Mouse (Mus musculus) midbrain, embryonic 13.5 days (tissue): Measurements from ENCODE around the gene Abhd18. TPM values are rescaled to one million over a fixed set of nuclear protein-coding genes. Genes with fewer than 3 reads are reported as not detected.
"Not testable (repeated sequence)": the region's sequence is repeated elsewhere in the genome, so short reads cannot be mapped to it uniquely, and the experiment has no call there.

Experiments used
- ATAC-seq: fragments of 200-750 bp; cut with Nextera tagmentation; 2 replicates; pipeline ENCODE4 v1.8.0; 2017; ENCODE audit warnings: mild to moderate bottlenecking, moderate TSS enrichment, moderate library complexity
- H3K27ac ChIP-seq: fragments of 300-500 bp; sonication (generic); 2 replicates; pipeline ENCODE4 v1.5.1; 2015; ENCODE audit warnings: inconsistent platforms, mild to moderate bottlenecking, moderate library complexity
- H3K27me3 ChIP-seq: fragments of 300-500 bp; sonication (generic); 2 replicates; pipeline ENCODE4 v1.6.1; 2015; ENCODE audit warnings: mild to moderate bottlenecking, inconsistent platforms
- H3K36me3 ChIP-seq: fragments of 300-500 bp; sonication (generic); 2 replicates; pipeline ENCODE4 v1.6.1; 2015; ENCODE audit warnings: mild to moderate bottlenecking, inconsistent platforms
- H3K4me1 ChIP-seq: fragments of 300-500 bp; sonication (generic); replicated peaks from 2 replicates; pipeline ENCODE4 v1.6.1; 2015; ENCODE audit warnings: inconsistent platforms
- H3K4me2 ChIP-seq: fragments of 300-500 bp; sonication (generic); replicated peaks from 2 replicates; pipeline ENCODE4 v1.6.1; 2015; ENCODE audit warnings: moderate library complexity, mild to moderate bottlenecking, inconsistent platforms
- H3K4me3 ChIP-seq: fragments of 300-500 bp; sonication (generic); replicated peaks from 2 replicates; pipeline ENCODE4 v1.5.1; 2015; ENCODE audit warnings: mild to moderate bottlenecking, inconsistent platforms
- H3K9ac ChIP-seq: fragments of 300-500 bp; sonication (generic); replicated peaks from 2 replicates; pipeline ENCODE4 v1.6.1; 2015; ENCODE audit warnings: mild to moderate bottlenecking, inconsistent platforms
- H3K9me3 ChIP-seq: fragments of 300-500 bp; sonication (generic); 2 replicates; pipeline ENCODE4 v1.6.1; 2016; ENCODE audit warnings: mild to moderate bottlenecking, inconsistent platforms
- WGBS: fragments of 180-500 bp; shearing (Covaris S2); methylation state at CpG from one replicate; pipeline ENCODE4 v1.1.7; 2015; 5-methylcytosine and 5-hydroxymethylcytosine counted together
- polyA plus RNA-seq: library from polyadenylated mRNA; unstranded; fragments of >200 nt; fragmentation: Nextera tagmentation; extraction: Ambion mirVana; gene quantifications from 2 replicates; pipeline ENCODE4 v1.2.1, GENCODE M21; 2015

The Abhd18 gene
- polyA plus RNA-seq, 1 experiment from 2014 or later: 13.2 TPM

DNA sequence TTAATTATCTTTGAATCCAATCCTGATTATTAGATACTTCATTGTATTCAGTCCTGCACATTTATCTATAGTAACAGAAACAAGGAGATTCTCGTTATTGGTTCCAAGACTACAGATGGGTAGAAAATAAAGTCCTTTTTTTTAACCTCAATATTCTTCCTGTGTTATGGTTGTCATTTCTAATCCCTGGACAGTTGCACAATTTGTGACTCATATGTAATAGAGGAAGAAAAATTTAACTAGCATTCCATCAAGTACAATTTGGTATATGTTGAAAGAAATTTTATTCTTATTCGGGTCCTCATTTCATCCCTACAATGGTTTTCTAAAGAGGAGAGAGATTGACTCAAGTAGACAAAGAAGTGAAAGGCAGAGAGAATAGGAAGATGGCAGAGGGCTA lies 1.2 kb downstream of the Abhd18 start:
- H3K27ac ChIP-seq, H3K9me3 ChIP-seq, H3K4me1 ChIP-seq, H3K27me3 ChIP-seq, H3K4me3 ChIP-seq, H3K9ac ChIP-seq, H3K36me3 ChIP-seq, ATAC-seq: not testable (repeated sequence)
- 90% methylated on average over 2 of the region's 2 CpGs for WGBS
- peak overlapping the region; percentile 61 for H3K4me2 ChIP-seq

DNA sequence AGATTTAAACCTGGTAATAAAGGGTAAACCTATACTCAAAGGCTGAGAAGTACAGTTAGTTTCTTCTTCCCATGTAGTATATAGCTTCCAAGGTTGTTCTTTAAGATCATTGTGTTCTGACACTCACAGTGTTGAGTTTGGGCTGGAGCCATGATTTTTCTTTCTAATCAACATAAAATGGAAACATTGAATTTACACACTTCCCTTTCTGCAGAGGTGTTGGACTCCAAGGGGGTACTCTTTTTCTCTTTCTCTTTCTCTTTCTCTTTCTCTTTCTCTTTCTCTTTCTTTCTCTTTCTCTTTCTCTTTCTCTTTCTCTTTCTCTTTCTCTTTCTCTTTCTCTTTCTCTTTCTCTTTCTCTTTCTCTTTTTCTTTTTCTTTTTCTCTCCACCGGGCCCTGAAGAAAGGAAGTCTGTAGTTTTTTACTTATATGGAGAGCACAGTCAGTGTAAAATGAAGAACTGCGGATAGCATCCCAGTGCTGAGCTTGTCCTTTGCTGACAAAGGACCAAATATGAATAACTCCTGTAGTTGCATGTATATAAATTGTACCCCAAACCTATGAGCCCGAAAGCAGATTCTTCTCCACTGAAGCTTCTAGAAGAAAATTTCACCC lies 6.5 kb downstream of the Abhd18 start:
- H3K9me3 ChIP-seq, H3K36me3 ChIP-seq, ATAC-seq, H3K27ac ChIP-seq, H3K4me2 ChIP-seq, H3K9ac ChIP-seq, H3K4me3 ChIP-seq, H3K27me3 ChIP-seq, H3K4me1 ChIP-seq: not testable (repeated sequence)
- WGBS: 96% methylated on average over 3 of the region's 3 CpGs

DNA sequence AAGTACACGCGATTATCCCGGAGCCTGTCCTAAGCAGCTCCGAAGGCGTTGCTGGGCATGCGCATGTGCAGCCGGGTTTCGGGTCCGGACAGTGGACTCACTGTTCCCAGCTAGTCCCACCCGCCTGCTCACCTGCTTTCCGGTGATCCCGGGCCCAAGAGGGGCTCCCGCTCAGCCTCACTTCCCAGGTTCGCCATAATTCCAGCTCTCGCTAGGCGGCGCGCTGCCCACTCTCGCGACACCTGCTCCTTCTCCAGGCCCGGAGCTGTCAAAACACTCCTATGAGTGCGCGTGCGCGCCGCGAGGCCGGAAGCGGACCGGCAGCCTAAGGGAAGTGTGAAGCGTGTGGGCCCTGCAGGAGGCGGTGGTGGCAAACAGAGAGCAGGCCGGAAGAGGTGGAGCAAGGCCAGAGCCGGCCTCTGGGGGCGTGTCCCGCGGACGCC lies 47.1 kb downstream of the Abhd18 start:
- Histone ChIP-seq H3K4me2 (peak overlapping the region; percentile 67), H3K9ac (peak overlapping the region; percentile 68), H3K4me3 (peak overlapping the region; percentile 57), H3K4me1 (peaks cover 11% of the 10 kb centered on the region), H3K27ac (peak overlapping the region; percentile 73)
- not testable (repeated sequence) for H3K27me3 ChIP-seq, H3K9me3 ChIP-seq, H3K36me3 ChIP-seq
- WGBS: 0% methylated on average over 38 of the region's 38 CpGs
- peak; percentile 100 for ATAC-seq

DNA sequence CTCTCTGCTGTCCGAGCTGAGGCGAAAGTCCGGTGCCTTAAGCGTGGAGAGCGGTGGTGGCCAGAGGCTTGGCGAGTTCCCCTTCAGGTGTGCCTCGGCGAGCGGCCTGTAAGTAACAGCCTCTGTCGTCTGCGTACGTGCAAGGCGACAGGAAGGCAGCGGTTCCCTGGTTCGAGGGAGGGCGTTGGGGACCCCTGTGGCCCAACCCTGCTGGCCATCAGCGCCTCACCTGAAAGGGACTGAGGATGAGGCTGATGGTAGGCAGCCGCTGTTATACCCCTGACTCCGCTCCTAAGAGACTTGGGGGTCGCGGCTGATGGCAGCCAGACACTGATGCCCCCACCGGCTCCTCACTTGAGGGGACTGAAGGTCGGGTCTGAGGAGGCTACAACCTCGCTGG lies 47.6 kb downstream of the Abhd18 start:
- H3K36me3 ChIP-seq, H3K27me3 ChIP-seq, H3K9me3 ChIP-seq, ATAC-seq: not testable (repeated sequence)
- Histone ChIP-seq H3K4me3 (peak overlapping the region; percentile 57), H3K4me1 (peaks cover 11% of the 10 kb centered on the region), H3K9ac (peak overlapping the region; percentile 80), H3K4me2 (peak overlapping the region; percentile 67), H3K27ac (peak overlapping the region; percentile 64)
- 2% methylated on average over 21 of the region's 24 CpGs for WGBS

DNA sequence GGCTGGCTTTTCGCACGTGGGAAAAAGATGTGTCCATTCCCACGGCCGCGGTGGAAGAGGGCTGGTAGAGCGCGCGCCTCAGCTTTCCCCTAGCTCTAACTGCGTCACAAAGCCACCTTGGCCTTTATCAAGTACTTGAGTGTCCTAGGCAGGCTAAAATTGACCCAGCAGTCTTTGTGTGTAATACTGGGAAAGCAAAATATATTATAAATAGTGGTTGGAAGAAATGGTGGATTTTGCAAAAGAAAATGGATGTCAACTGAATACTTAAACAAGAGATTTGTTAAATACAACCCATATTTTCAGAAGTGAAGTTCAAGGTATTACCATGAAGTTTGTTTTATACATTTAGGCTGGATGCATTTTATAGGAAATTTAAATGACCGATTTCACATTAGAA lies 55.7 kb downstream of the Abhd18 start, which contains the start of gene 1700034I23Rik:
Gene 1700034I23Rik (minus strand): TSS at position 101 of the 400 bp plus-strand sequence.
- H3K27me3 ChIP-seq, H3K4me1 ChIP-seq, H3K36me3 ChIP-seq, H3K27ac ChIP-seq, H3K4me3 ChIP-seq, ATAC-seq, H3K4me2 ChIP-seq, H3K9me3 ChIP-seq, H3K9ac ChIP-seq: not testable (repeated sequence)
- 95% methylated on average over 8 of the region's 10 CpGs for WGBS

DNA sequence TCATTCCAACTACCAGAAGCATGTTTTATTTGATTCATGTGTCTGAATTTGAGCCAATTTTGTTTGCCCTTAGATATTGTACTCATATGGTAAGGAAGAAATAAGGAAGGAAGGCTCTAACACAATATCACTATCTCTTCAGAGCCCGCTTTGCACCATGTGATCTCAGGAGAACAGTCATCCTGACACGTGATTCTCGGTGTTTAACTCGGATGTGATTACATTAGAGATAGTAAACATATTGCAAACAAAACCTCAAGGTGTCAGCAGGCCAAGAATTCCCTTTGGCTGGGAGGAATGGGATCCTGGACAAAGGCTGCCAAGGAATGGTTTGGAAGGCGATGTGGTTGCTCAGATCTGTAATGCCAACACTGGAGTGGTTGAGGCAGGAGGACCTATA lies 91.4 kb downstream of the Abhd18 start:
- ATAC-seq: no peak
- H3K27me3 ChIP-seq: no peaks in the 10 kb centered on the region
- WGBS: 86% methylated on average over 5 of the region's 5 CpGs

DNA sequence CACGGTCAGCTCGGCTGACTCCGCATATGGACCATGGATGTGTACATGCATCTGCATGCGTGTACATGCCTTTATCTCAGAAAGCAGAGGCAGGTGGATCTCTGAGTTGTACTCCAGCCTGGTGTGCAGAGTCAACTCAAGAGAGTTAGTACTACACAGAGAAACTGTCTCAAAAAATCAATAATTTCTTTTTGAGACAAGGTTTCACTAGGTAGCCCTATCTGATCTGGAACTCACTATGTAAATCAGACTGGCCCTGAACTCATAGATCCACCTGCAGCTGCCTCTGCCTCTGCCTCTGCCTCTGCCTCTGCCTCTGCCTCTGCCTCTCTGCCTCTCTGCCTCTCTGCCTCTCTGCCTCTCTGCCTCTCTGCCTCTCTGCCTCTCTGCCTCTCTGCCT lies 91.8 kb downstream of the Abhd18 start:
- Histone ChIP-seq H3K27ac (no peak overlapping the region), H3K4me1 (no peaks in the 10 kb centered on the region), H3K36me3 (peaks cover 26% of the 10 kb centered on the region), H3K27me3 (no peaks in the 10 kb centered on the region), H3K4me2 (no peak overlapping the region), H3K9me3 (no peaks in the 10 kb centered on the region), H3K4me3 (no peak overlapping the region), H3K9ac (no peak overlapping the region)
- ATAC-seq: no peak
- 98% methylated on average over 4 of the region's 4 CpGs for WGBS

More for the DNA sequence above, 91.4 kb downstream of the Abhd18 start:
- Histone ChIP-seq H3K9ac (no peak overlapping the region), H3K4me3 (no peak overlapping the region), H3K4me2 (no peak overlapping the region), H3K36me3 (peaks cover 28% of the 10 kb centered on the region), H3K9me3 (no peaks in the 10 kb centered on the region), H3K27ac (no peak overlapping the region), H3K4me1 (no peaks in the 10 kb centered on the region)

DNA sequence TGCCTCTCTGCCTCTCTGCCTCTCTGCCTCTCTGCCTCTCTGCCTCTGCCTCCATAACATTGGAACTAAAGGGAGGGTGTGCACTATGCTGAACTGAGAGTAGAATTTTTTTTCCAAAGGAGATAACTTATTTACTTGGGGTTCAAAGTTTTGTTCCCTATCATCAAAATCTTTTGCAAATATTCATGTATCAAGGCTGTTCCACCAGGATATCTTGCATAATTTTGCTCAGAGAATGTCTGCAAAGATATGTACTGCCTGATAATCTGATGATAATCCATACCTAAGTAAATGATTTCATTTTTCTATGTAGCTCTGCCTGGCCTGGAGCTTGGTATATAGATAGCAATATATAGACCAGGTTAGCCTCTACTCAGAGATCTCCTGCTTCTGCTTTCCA lies 92.2 kb downstream of the Abhd18 start:
- Histone ChIP-seq H3K4me2 (no peak overlapping the region), H3K4me1 (no peaks in the 10 kb centered on the region), H3K9me3 (no peaks in the 10 kb centered on the region), H3K9ac (no peak overlapping the region), H3K36me3 (peaks cover 22% of the 10 kb centered on the region), H3K27me3 (no peaks in the 10 kb centered on the region), H3K27ac (no peak overlapping the region), H3K4me3 (no peak overlapping the region)
- no peak for ATAC-seq

DNA sequence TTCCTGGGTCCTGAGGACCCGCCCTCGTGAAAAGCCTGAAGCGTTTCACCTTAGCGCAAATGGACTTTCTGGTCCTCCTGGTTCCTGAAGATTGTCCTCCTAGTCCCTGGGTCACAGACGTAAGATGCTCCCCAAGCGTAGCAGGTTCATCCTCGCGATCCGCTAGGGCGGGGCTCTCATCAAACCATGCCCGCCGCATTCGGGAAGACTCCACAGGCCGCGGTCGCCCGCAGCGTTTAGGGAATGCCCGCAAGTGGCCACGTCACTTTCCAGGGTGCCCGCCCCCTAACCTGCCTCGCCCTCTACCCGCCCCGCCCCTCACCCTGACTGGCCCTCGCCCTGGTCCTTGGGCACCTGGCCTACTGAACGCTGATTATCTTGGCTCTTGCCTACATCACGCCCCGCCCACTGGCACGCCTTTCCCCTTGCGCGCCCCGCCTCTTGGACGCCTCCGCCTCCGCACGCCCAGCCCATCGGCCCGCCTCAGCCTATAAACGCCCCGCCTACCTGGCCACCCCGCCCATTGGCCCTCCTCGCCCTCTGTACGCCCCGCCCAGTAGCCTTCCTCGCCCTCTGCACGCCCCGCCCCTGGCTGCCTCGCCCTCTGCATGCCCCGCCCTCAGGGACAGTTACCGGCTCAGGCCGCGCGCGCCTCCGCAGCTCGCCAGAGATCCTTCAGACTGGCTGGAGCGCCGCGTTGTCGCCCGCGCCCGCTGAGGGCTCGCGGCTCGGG lies 102.6 kb downstream of the Abhd18 start, which contains the start of gene Larp1b:
Gene Larp1b (plus strand): TSS at position 659 of the 733 bp plus-strand sequence.
- Histone ChIP-seq H3K4me1 (peaks cover 13% of the 10 kb centered on the region), H3K27ac (peak within 1 kb of the TSS; percentile 74), H3K4me2 (peak within 1 kb of the TSS; percentile 97), H3K9ac (peak within 1 kb of the TSS; percentile 80), H3K36me3 (no peaks in the 10 kb centered on the region), H3K4me3 (peak within 1 kb of the TSS; percentile 77), H3K27me3 (peaks cover 32% of the 10 kb centered on the region), H3K9me3 (no peaks in the 10 kb centered on the region)
- peak; percentile 96 for ATAC-seq
- WGBS: under 1% methylated on average over 65 of the region's 66 CpGs

DNA sequence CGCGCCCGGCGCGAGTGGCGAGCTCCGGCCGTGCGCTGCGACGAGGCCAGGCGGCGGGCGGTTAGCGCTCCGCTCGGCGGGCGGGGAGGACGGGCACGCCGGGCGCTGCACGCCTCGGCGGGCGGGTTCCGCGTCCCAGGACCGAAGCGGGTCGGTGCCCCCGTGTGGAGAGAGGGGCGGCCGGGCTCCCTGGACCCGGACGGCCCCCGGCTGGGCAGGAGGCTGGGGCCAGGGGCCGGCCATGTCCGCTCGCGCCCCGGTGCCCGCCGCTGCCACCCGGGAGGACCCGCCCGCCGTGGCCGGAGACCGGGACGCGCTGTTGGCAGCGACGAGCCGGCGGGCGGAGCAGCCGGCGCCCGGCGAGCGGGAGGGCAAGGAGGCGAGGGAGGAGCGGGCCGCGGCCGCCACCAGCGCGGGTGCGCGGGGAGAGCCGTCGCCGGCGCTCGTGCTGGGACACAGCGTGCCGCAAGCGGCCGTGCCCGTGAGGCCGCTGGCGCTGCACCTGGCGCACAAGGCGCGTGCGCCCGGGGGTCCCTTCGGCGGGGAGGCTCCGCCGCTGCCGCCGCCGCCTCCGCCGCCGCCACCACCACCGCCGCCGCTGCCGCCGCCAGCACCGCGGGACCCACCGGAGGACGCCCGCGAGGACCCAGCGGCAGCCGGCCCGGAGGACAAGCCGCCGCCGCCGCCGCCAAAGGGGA lies 103.3 kb downstream of the Abhd18 start:
- ATAC-seq: peak; percentile 50; the same call in 1 of the 2 replicates
- H3K9me3 ChIP-seq: no peaks in the 10 kb centered on the region
- WGBS: under 1% methylated on average over 71 of the region's 118 CpGs

DNA sequence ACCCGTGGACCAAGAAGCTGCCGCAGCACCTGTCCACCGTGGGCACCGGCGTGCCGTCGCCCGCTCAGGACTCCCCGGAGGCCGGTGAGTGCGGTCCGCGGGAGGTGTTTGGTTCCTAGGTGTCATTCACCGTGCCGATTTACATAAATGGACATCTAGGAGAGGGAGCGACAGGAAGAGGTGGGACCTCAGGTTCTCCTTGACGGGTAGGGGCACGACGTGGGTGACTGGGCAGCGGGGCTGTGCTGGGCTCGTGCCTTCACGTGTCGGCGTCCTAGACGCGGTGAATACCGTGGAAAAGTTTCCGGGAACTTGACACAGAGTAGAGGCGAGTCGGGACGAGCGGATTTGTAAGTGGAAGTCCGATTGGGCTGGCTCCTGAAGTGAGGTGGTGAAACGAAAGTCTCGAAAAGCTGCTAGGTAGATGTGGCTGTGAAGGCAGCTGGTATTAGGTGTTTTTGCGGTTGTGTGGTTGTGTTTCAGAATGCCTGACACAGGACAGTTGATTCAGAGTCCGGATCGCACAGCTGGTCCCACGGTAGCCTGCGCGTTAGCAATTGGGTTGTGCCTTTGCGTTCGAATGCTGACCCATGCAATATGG lies 103.9 kb downstream of the Abhd18 start:
- H3K9ac ChIP-seq: peak overlapping the region; percentile 80
- peak overlapping the region; percentile 77 for H3K4me3 ChIP-seq
- WGBS: under 1% methylated on average over 43 of the region's 43 CpGs
- H3K36me3 ChIP-seq: no peaks in the 10 kb centered on the region
- H3K9me3 ChIP-seq: no peaks in the 10 kb centered on the region
- H3K4me1 ChIP-seq: peaks cover 13% of the 10 kb centered on the region
- peak; percentile 1; the same call in 1 of the 2 replicates for ATAC-seq
- H3K4me2 ChIP-seq: peak overlapping the region; percentile 97
- H3K27me3 ChIP-seq: peaks cover 30% of the 10 kb centered on the region
- 0 out of 2 replicates have a peak overlapping the region, but pooled peaks have one; percentile 74 for H3K27ac ChIP-seq

More for the DNA sequence above, 103.3 kb downstream of the Abhd18 start:
- peaks cover 13% of the 10 kb centered on the region for H3K4me1 ChIP-seq
- H3K27me3 ChIP-seq: peaks cover 30% of the 10 kb centered on the region
- peak overlapping the region; percentile 74 for H3K27ac ChIP-seq
- H3K4me3 ChIP-seq: peak overlapping the region; percentile 77
- peak overlapping the region; percentile 97 for H3K4me2 ChIP-seq
- peak overlapping the region; percentile 80 for H3K9ac ChIP-seq
- H3K36me3 ChIP-seq: no peaks in the 10 kb centered on the region
